Mouse (Mus musculus) layer of hippocampus, adult 18-20 months (tissue): ENCODE measurements around the gene Olfr183. TPM values are rescaled to one million over a fixed set of nuclear protein-coding genes. Genes with fewer than 3 reads are reported as not detected.
"Not testable (repeated sequence)": the region's sequence is repeated elsewhere in the genome, so short reads cannot be mapped to it uniquely, and the experiment has no call there.

Experiments
- DNase-seq, 2 experiments: peaks; one replicate each; pipeline ENCODE4 v3.0.0; 2022; ENCODE audit warnings: low spot score in 2 of 2
- long read RNA-seq: library from polyadenylated mRNA; stranded (forward); transcript quantifications from one replicate; pipeline ENCODE4 v2.0.0, GENCODE M21; 2021
- total RNA-seq, 2 experiments: library from RNA; stranded (reverse); gene quantifications; 2 replicates each; pipeline ENCODE4 v1.2.3; 2021

The Olfr183 gene
- not detected for total RNA-seq
- long read RNA-seq = 0 reads

DNA sequence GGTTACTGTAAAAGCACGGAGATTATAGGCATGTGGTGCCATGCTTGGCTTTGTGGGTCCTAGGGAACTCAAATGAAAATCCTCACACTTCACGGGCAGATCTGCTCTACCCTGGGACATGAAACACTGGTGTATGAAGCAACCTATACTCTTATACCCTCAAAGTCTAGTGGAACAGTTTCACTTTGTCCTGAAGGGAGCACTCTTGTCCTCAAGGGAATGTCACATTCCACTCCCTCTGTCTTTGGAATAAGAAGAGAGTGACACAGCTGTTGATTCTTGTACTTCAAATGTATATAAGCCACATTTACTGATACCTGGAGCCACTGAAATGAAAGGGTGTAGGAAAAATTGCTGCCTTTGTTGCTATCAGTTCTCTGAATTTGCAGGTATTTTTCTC is at the start of gene Olfr183:
TSS of gene Olfr183 (plus strand) at position 301 of the 400 bp plus-strand sequence.
- no peak for DNase-seq

DNA sequence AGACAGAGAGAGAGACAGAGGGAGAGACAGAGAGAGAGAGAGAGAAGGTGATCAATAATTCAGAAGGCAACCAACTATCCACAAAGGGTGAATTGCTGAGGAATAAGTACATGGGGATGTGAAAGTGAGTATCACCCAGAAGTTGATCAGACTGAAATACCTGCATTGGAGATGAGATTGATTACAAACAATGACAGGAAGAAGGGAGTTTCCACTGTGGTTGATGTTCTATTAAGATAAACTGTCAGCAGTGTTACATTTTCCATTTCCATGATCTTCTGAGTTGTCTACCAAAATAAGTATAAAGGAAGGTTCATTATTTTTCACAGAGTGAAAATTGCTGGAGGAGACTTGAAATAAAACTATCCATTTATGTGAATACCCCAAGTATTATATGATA is 12.0 kb downstream of the Olfr183 start:
- DNase-seq = no peak

DNA sequence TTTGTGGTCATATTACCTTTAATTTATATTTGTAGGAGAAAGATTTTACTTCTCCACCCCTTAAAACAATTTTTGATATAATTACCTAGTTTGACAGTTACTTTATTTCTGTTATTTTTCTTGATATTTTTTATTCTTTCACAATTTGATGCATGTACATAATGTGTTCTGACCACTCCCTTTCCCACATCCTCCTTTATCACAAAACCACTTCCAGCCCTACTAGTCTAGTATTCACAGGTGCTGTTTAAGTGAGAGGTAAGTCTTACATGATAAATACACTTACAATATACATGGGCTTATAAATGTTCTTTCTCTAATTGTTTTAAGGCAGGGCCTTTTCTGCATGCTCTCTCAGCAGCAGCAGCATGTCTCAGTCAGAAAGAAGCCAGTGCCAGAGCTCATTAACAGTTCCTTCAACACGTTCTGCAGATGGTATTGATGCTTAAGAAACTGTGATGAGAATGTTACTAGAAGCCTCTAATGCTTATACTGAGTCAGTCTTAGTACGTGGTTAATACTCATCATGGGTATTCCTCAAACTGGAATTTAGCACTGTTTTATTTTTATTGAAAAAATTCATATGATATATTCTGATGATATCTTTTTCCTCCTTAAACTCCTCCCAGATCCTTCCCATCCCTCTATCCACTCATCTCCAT is 18.3 kb downstream of the Olfr183 start:
- no peak for DNase-seq

DNA sequence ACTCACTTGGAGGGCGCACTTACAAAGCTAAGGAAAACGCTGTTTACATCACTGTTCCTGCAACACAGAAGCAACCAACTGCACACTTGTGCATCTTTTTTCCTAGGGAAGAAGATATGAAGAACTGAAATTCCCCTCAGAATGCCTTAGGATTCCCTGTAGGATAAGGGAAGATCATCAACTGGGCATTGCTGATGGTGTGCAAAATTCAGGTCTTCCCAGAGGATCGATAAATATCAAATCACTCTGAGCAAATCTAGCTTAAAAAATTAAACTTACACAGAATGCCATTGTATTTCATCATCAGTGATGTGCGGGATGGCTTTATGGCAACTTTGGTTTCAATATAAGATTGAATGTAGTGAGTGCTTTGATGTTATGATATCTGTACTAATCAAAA is 35.0 kb downstream of the Olfr183 start, which contains the start of gene Olfr186:
TSS of gene Olfr186 (minus strand) at position 101 of the 400 bp plus-strand sequence.
- no peak for DNase-seq

DNA sequence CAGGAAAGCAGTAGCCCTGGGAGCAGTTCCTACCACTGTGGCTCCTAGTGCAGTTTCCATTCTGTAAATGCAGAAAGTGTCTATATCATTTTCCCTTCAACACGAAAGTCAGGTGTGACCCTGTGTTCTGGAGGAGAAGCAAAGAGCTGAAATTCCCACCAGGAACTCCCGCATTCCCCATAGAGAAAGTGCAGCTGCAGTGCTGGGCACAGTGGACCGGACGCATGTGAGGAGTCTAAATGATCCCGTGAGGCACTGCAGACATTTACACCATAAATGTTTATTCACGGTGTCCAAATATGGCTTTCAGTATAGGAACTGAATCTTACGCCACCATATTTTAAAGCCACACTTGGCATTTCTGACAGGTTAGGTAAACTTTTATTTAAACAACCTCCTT is 44.6 kb downstream of the Olfr183 start, which contains the start of gene Olfr187:
TSS of gene Olfr187 (minus strand) at position 58 of the 400 bp plus-strand sequence.
- no peak for DNase-seq

DNA sequence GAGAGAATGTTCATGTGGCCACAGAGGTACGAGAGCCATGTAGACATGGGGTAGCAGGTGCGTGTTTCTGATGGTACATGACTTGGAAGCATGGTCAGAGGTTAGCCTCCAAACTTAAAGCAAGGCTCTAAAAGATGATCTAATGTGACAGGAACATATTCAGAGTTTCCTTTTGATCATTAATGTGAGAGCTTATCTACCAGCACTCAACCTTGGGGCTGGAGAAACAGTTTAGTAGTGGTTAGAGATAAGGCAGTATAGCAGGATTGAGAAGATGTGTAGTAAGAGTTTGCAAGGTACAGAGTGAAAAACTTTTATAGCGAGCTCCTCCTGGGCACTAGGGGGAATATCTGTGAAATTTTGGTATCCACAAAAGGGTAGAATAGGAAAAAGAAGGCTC is 50.7 kb downstream of the Olfr183 start:
- DNase-seq = no peak

DNA sequence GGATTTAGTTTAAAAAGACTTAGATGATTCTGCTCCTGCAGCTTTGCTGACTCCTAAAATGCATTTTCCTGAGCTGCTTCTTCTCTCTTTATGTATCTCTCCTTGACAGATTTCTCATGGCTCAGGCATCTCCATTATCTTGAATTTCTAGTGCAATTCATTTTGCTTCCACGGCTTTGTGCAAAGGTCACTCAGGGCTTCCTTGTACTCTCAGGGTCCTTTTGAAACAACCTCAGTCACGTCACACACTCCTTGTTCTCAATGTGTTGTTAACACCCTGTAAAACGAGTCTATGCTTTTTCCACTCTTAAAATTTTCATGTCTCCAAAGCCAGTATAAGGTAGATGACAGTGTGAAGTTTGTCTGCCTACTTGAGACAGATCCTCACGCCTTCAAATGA is 52.4 kb downstream of the Olfr183 start:
- no peak for DNase-seq

DNA sequence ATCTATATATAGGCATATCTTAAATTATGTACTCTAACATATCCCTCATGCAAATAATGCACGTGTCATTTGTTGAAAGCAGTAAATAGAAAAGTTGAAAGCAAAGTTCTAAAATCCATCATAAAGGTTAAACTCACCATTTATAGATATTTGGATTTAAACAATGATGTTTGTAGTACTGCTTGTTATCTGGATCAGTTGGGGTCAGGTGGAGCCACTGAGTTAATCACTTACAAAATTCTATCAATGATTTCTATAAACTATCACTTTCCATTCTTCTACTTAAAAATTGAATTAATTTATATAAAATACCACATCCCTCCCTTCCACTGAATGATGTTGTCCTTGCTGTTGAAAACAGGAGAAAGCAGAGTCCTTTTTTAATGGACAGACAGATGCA is 53.7 kb downstream of the Olfr183 start:
- DNase-seq = no peak

DNA sequence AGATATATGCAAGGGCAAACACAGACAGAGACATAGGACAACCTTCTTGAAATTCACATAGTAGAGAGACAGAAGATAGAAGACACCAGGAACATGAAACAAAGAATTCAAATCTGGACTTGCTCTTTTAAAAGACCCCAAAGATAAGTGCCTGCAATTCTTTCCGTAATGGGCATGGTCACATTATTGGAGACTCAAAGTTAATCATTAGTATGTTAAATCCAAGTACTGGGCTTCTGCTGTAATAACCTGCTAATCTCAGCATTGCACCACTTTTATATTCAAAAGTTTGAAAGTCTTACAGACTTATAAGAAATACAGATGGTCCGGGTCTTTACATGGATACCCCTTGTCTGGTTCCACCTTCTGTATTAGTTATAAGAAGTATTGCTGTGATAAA is 54.1 kb downstream of the Olfr183 start:
- DNase-seq = not testable (repeated sequence)

Other genes with a start within 250 kb of the Olfr183 start
- not detected for gene Olfr172, start 232.2 kb upstream of the Olfr183 start, total RNA-seq
- not detected for gene Olfr173, start 195.1 kb upstream of the Olfr183 start, total RNA-seq
- gene Olfr175-ps1, start 168.6 kb upstream of the Olfr183 start, total RNA-seq = not detected
- gene Olfr177, start 120.6 kb upstream of the Olfr183 start, total RNA-seq = not detected
- not detected for gene Olfr178, start 103.3 kb upstream of the Olfr183 start, total RNA-seq
- gene Olfr181, start 66.6 kb upstream of the Olfr183 start, total RNA-seq = not detected
- gene Olfr180, start 66.0 kb upstream of the Olfr183 start, total RNA-seq = not detected
- gene Olfr186, start 34.9 kb downstream of the Olfr183 start, total RNA-seq = not detected
- not detected for gene Olfr187, start 44.4 kb downstream of the Olfr183 start, total RNA-seq
- not detected for gene Olfr190, start 82.6 kb downstream of the Olfr183 start, total RNA-seq
- not detected for gene Olfr191, start 94.5 kb downstream of the Olfr183 start, total RNA-seq
- gene Olfr193, start 116.5 kb downstream of the Olfr183 start, total RNA-seq = not detected
- gene Olfr194, start 125.7 kb downstream of the Olfr183 start, total RNA-seq = not detected
- gene Olfr195, start 151.7 kb downstream of the Olfr183 start, total RNA-seq = not detected
- not detected for gene Olfr196, start 175.1 kb downstream of the Olfr183 start, total RNA-seq
- not detected for gene Olfr198, start 208.2 kb downstream of the Olfr183 start, total RNA-seq
- not detected for gene Olfr199, start 224.4 kb downstream of the Olfr183 start, total RNA-seq